Mouse (Mus musculus) liver, postnatal 0 days (tissue): ENCODE data around the gene Wnk2. TPM values are rescaled to one million over a fixed set of nuclear protein-coding genes. Genes with fewer than 3 reads are reported as not detected.

Experiments
- ATAC-seq: fragments of 200-750 bp; cut with Nextera tagmentation; 2 replicates; pipeline ENCODE4 v1.8.0; 2017; ENCODE audit warnings: mild to moderate bottlenecking, moderate library complexity
- DNase-seq: peaks from one replicate; pipeline ENCODE4 v3.0.0-alpha.2; 2016
- H3K27ac ChIP-seq: fragments of 300-500 bp; sonication (generic); 2 replicates; pipeline ENCODE4 v1.5.1; 2014; ENCODE audit warnings: antibody characterized with exemption, moderate library complexity, mild to moderate bottlenecking, low read depth
- H3K27me3 ChIP-seq: fragments of 300-500 bp; sonication (generic); 2 replicates; pipeline ENCODE4 v1.6.1; 2014; ENCODE audit warnings: low read length, control low read depth, mixed read lengths; ENCODE audit not compliant: insufficient read depth
- H3K36me3 ChIP-seq: fragments of 300-500 bp; sonication (generic); replicated peaks from 2 replicates; pipeline ENCODE4 v1.6.1; 2014; ENCODE audit warnings: mild to moderate bottlenecking, control low read depth, low read length, moderate library complexity, mixed read lengths; ENCODE audit not compliant: insufficient read depth
- H3K4me1 ChIP-seq: fragments of 300-500 bp; sonication (generic); 2 replicates; pipeline ENCODE4 v1.6.1; 2014; ENCODE audit warnings: antibody characterized with exemption, mild to moderate bottlenecking, control low read depth; ENCODE audit not compliant: insufficient read depth
- H3K4me2 ChIP-seq: fragments of 300-500 bp; sonication (generic); 2 replicates; pipeline ENCODE4 v1.6.1; 2014; ENCODE audit warnings: low read depth, mild to moderate bottlenecking, low read length, moderate library complexity, mixed read lengths
- H3K4me3 ChIP-seq: fragments of 300-500 bp; sonication (generic); 2 replicates; pipeline ENCODE4 v1.5.1; 2014; ENCODE audit warnings: low read depth, low read length
- H3K9ac ChIP-seq: fragments of 300-500 bp; sonication (generic); replicated peaks from 2 replicates; pipeline ENCODE4 v1.6.1; 2014; ENCODE audit warnings: mild to moderate bottlenecking, moderate library complexity
- H3K9me3 ChIP-seq: fragments of 300-500 bp; sonication (generic); 2 replicates; pipeline ENCODE4 v1.6.1; 2016; ENCODE audit warnings: mild to moderate bottlenecking, control low read depth, low read length, mixed read lengths
- CTCF ChIP-seq: sonication (generic); IDR thresholded peaks from 2 replicates; pipeline ENCODE4 v1.5.1; 2016; ENCODE audit warnings: antibody characterized with exemption, low read depth
- EP300 ChIP-seq: IDR thresholded peaks from 2 replicates; pipeline ENCODE4 v1.6.1; 2016; ENCODE audit warnings: antibody characterized with exemption, low read depth, mild to moderate bottlenecking
- WGBS: fragments of 180-500 bp; shearing (Covaris S2); extraction: QIAGEN DNeasy Blood & Tissue Kit; methylation state at CpG from one replicate; pipeline ENCODE4 v1.1.7; 2014; ENCODE audit not compliant: insufficient replicate concordance; 5-methylcytosine and 5-hydroxymethylcytosine counted together
- polyA plus RNA-seq: library from polyadenylated mRNA; unstranded; fragments of >200 nt; fragmentation: Nextera tagmentation; extraction: Ambion mirVana; gene quantifications from 2 replicates; pipeline ENCODE4 v1.2.1, GENCODE M21; 2015

Wnk2 gene
- polyA plus RNA-seq, 1 experiment from 2014 or later: 0.13 TPM

DNA sequence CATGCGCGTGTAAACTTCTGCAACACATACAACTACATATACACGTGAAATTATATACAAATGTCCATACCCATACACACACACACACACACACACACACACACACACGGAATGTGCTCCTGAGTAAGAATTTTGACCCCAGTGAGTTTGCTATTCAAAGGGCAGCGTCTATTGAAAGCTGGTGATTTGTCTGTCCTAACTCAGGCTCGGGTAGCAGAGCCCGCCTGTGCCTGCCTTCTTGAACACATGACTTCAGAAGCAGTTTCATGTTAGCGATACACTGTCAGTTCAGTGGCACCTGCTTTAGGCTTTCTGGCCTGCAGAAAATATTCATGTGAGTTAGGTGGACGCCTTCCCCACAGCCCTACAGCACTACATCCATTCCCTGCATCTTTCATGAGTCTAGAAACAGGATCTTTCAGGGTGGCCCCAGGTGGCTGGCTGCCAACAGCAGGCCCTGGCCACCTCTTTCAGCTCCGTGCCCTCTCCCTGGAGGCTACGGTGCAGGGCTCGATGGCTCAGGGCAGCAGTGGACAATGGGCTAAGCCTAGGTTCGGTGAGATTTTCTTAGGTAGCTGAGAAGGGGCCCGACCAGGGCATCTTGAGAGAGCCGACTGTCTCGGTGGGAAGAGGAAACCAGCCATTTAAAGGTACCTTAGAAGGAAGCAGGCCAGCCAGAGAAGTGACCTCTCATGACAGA is 44.5 kb upstream of the Wnk2 start:
- TF ChIP-seq CTCF (no peak), EP300 (no peak)
- Histone ChIP-seq H3K27ac (peak overlapping the region; percentile 95), H3K4me3 (no peak overlapping the region), H3K36me3 (peaks cover 18% of the 10 kb centered on the region), H3K9me3 (no peaks in the 10 kb centered on the region), H3K27me3 (no peaks in the 10 kb centered on the region), H3K4me2 (no peak overlapping the region), H3K4me1 (peaks cover 66% of the 10 kb centered on the region), H3K9ac (peak overlapping the region; percentile 18; the same call in 1 of the 2 replicates)
- DNase-seq (no peak), ATAC-seq (no peak)
- WGBS: 60% methylated on average over 16 of the region's 16 CpGs

DNA sequence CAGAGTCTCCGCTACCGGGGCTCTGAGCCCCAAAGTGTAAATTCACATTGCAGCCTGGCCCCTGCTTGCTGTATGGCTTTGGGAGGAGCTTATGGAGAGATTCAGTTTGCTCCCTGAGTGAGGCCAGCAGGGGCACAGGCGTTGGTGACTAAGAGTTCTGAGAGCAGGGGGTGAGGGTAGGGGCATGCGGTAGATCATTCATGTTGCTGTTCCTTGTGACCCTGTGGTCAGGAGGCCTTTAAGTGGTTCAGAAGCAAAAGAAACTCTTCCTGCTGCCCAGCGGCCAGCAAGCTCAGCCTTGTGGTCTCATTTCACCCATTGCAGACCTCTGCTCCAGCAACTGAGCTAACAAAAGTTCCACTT is 43.8 kb upstream of the Wnk2 start:
- H3K4me2 ChIP-seq: peak overlapping the region; percentile 92
- ATAC-seq (no peak), DNase-seq (no peak)
- H3K9me3 ChIP-seq: no peaks in the 10 kb centered on the region
- H3K4me3 ChIP-seq: no peak overlapping the region
- peaks cover 18% of the 10 kb centered on the region for H3K36me3 ChIP-seq
- H3K27me3 ChIP-seq: no peaks in the 10 kb centered on the region
- TF ChIP-seq EP300 (no peak), CTCF (no peak)
- peak overlapping the region; percentile 12 for H3K9ac ChIP-seq
- peak overlapping the region; percentile 95 for H3K27ac ChIP-seq
- 39% methylated on average over 5 of the region's 5 CpGs for WGBS
- H3K4me1 ChIP-seq: peaks cover 71% of the 10 kb centered on the region

DNA sequence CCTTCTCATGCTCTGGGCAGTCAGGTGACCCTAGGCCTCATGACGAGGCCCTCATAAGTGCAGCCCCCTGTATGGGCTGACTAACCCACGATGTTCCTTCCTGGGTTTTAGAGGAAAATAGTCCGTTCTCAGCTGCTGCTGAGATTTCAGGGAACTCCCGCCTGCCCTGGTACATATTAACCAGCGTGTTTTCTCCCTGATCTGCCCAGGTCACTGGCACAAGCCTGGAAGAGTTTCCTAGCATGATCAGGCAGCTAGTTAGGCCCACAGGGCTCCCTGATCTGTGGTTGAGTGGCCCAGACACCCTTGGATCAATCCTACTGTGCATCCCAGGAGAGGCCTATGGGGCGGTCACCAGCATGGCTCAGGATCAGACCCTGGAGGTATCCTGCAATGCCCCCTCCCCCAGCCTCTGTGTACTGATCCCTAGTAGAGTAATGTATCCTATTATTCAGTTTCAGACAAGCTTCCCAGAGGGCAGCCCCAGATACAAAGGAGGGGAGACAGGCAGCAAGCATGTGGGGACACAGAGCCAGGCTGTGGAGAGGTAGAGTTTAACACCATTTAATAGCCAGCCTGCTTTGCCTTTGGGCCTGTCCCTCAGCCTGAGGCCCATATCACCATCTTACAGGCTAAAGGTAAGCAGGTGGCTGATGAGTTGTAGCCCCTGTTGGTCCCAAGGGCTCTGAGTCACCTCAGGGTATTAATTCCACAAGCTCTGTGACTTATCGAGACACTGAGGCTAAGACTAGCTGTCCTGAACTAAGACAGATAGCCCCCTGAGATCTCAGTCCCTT is 43.3 kb upstream of the Wnk2 start:
- H3K9ac ChIP-seq: peak overlapping the region; percentile 35
- DNase-seq: peak; percentile 39
- peaks cover 15% of the 10 kb centered on the region for H3K36me3 ChIP-seq
- no peaks in the 10 kb centered on the region for H3K27me3 ChIP-seq
- no peak for ATAC-seq
- H3K27ac ChIP-seq: peak overlapping the region; percentile 95
- H3K4me1 ChIP-seq: peaks cover 71% of the 10 kb centered on the region
- no peaks in the 10 kb centered on the region for H3K9me3 ChIP-seq
- H3K4me3 ChIP-seq: no peak overlapping the region
- peak overlapping the region; percentile 92 for H3K4me2 ChIP-seq
- no peak for TF ChIP-seq EP300
- no peak for TF ChIP-seq CTCF
- 50% methylated on average over 7 of the region's 7 CpGs for WGBS

DNA sequence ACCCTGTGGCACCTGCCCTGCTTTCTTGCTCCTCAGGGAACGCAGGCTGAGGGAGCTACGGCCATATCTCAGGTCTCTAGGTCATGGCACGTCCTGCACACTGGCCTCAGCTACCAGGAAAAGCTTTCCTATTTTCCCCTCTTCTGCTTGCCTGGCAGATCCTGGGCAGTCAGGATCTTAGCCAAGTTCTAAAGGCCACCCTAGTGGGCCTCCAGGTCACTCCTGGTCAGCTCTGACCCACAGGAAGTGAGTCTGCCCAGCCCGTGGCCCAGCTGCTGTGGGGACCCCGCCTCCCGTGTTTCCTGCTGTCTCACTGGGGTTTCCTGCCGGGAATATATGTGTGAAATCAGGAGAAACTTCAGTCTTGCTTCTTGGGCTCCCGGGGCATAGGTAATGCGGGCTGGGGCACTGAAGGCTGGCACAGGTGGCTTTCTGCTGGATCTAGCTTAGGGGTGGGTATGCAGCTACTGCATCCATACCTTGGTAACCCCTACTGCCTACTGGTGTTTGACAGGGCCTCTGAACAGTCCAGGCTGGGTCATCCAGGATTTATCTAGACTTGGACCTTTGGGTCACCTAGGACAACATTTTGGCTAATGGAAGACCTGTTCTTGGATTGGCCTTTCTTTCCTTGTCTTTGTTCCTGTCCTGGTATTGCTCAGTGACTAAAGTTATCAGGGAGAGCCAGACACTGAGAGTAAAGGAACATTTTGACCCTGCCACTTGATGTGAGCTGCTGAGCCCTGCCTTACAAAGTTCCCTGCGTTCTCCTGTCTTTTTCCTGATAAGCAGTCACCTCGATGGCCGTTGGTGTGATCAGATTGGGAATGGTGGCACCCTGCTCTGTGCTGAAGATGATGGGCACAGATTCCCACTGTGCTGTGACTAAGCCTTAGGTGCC is 42.4 kb upstream of the Wnk2 start:
- Histone ChIP-seq H3K4me1 (peaks cover 65% of the 10 kb centered on the region), H3K4me2 (peak overlapping the region; percentile 92), H3K9me3 (no peaks in the 10 kb centered on the region), H3K27ac (peak overlapping the region; percentile 95), H3K4me3 (no peak overlapping the region), H3K27me3 (no peaks in the 10 kb centered on the region), H3K36me3 (peaks cover 7% of the 10 kb centered on the region), H3K9ac (peak overlapping the region; percentile 35)
- no peak for ATAC-seq
- DNase-seq: peak; percentile 57
- TF ChIP-seq CTCF: no peak
- peak; percentile 49 for TF ChIP-seq EP300
- WGBS: 36% methylated on average over 12 of the region's 12 CpGs

DNA sequence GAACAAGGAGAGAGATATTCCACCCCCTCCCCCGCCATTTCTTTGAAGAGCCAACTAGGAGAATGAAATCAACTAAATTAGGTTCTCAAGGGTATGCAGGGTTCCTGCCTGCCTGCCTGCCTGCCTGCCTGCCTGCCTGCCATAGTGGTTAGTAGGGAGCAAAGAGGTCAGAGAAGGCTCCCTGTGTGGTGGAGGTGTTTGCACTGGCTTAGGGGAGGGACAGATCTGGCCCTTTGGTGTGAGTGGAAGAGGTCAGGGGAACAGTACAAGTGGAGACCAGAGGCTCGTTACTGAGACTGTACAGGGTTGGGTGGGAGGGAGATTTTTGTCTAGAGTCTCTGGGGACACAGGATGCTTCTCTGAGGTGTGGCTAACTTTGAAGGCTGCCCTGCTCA is 41.1 kb upstream of the Wnk2 start:
- peak overlapping the region; percentile 92 for H3K4me2 ChIP-seq
- TF ChIP-seq EP300 (no peak), CTCF (no peak)
- H3K9ac ChIP-seq: peak overlapping the region; percentile 77; the same call in 1 of the 2 replicates
- 31% methylated on average over 2 of the region's 2 CpGs for WGBS
- DNase-seq (no peak), ATAC-seq (no peak)
- no peaks in the 10 kb centered on the region for H3K27me3 ChIP-seq
- H3K36me3 ChIP-seq: 0 out of 2 replicates have a peak, but pooled peaks cover 4% of the 10 kb centered on the region
- H3K4me1 ChIP-seq: peaks cover 65% of the 10 kb centered on the region
- H3K27ac ChIP-seq: peak overlapping the region; percentile 95
- H3K4me3 ChIP-seq: peak overlapping the region; percentile 65
- H3K9me3 ChIP-seq: no peaks in the 10 kb centered on the region
